8 mouse cellular contexts compared by ENCODE assay signal in genomic region chr11:101232010-101232839, GRCm38 (mm10). TPM values are rescaled to one million over a fixed set of nuclear protein-coding genes. Genes with fewer than 3 reads are reported as not detected.
DNase-seq lines count a peak whose midpoint lies in the region; ATAC-seq and TF ChIP-seq lines count a peak whose summit lies in the region.

No protein-coding gene starts in this region.

- H3K79me2 ChIP-seq in MEL (ENCODE audit: control insufficient read depth, insufficient read depth, low read length, poor library complexity): no peaks in the 10 kb centered on the region

- TF ChIP-seq RAD21 in MEL (IDR thresholded peaks at IDR 0.05; ENCODE audit: low read depth, low read length): no peak

- no peak overlapping the region for H3K9ac ChIP-seq in MEL (ENCODE audit: control insufficient read depth, low read depth, low read length, poor library complexity, severe bottlenecking)
- no peak overlapping the region for H3K9ac ChIP-seq in liver, embryonic 12.5 days
- no peak overlapping the region for H3K9ac ChIP-seq in neural tube, embryonic 14.5 days (replicated peaks; ENCODE audit: low read depth, low read length)

- no peak overlapping the region for H3K4me3 ChIP-seq in MEL (ENCODE audit: control insufficient read depth in 1 of 2, insufficient read depth in 1 of 2, low read depth in 2 of 2, low read length in 2 of 2)
- H3K4me3 ChIP-seq in liver, embryonic 12.5 days: no peak overlapping the region
- H3K4me3 ChIP-seq in neural tube, embryonic 14.5 days (ENCODE audit: low read depth, low read length): no peak overlapping the region

- peaks cover 0 to 4% of the 10 kb centered on the region in 2 experiments; a peak in 2 of 4 replicates for H3K27me3 ChIP-seq in MEL (ENCODE audit: control insufficient read depth in 1 of 2, insufficient read depth in 2 of 2, low read length in 2 of 2)
- H3K27me3 ChIP-seq in liver, embryonic 12.5 days (replicated peaks): peaks cover 87% of the 10 kb centered on the region
- H3K27me3 ChIP-seq in neural tube, embryonic 14.5 days (ENCODE audit: control insufficient read depth, insufficient read depth, low read length): no peaks in the 10 kb centered on the region; the same call in 1 of the 2 replicates

- H3K9me3 ChIP-seq in MEL (replicated peaks; ENCODE audit: insufficient read depth, low read length): no peaks in the 10 kb centered on the region
- H3K9me3 ChIP-seq in liver, embryonic 12.5 days (replicated peaks): no peaks in the 10 kb centered on the region
- no peaks in the 10 kb centered on the region for H3K9me3 ChIP-seq in neural tube, embryonic 14.5 days (ENCODE audit: control insufficient read depth, low read length)

- peak; percentile 85 for DNase-seq in MEL (ENCODE audit: low read depth, low spot score)
- DNase-seq in embryo, embryonic 11 days: peak; percentile 59
- DNase-seq in layer of hippocampus, postnatal 14 days (ENCODE audit: low spot score in 2 of 2): no peak
- no peak for DNase-seq in left cerebral cortex, adult 9 months (ENCODE audit: low spot score in 2 of 2)
- DNase-seq in urinary bladder, adult 18-20 months (ENCODE audit: low spot score in 2 of 2): no peak

- no peak for TF ChIP-seq POLR2A in MEL (IDR thresholded peaks at IDR 0.05; ENCODE audit: control insufficient read depth in 1 of 2, insufficient read depth in 1 of 2, low read depth in 1 of 2, low read length in 2 of 2, poor library complexity in 1 of 2)

- peak; percentile 49 to 71 for ATAC-seq in hematopoietic stem cell, adult 5-6 weeks (replicated peaks in 1 of 2; ENCODE audit: insufficient read depth in 1 of 2, low FRiP score in 2 of 2, low TSS enrichment in 1 of 2, low read depth in 1 of 2, poor library complexity in 2 of 2, severe bottlenecking in 2 of 2)
- peak; percentile 51 for ATAC-seq in liver, embryonic 12.5 days
- ATAC-seq in neural tube, embryonic 14.5 days (ENCODE audit: low read depth): no peak

- H3K4me1 ChIP-seq in MEL (ENCODE audit: control insufficient read depth in 1 of 2, insufficient read depth in 2 of 2, low read length in 2 of 2): peaks cover 3 to 24% of the 10 kb centered on the region in 2 experiments; a peak in 3 of 4 replicates
- H3K4me1 ChIP-seq in liver, embryonic 12.5 days: peaks cover 23% of the 10 kb centered on the region
- no peaks in the 10 kb centered on the region for H3K4me1 ChIP-seq in neural tube, embryonic 14.5 days (ENCODE audit: control insufficient read depth, insufficient read depth, low read length)

- H3K36me3 ChIP-seq in MEL (ENCODE audit: control insufficient read depth in 1 of 2, insufficient read depth in 2 of 2, low read length in 2 of 2): peaks cover 0 to 14% of the 10 kb centered on the region in 2 experiments; a peak in 2 of 4 replicates
- H3K36me3 ChIP-seq in liver, embryonic 12.5 days: no peaks in the 10 kb centered on the region
- H3K36me3 ChIP-seq in neural tube, embryonic 14.5 days (ENCODE audit: control insufficient read depth, insufficient read depth, low read length): no peaks in the 10 kb centered on the region

- 17% methylated on average over 6 of the region's 6 CpGs for WGBS in liver, embryonic 12.5 days (ENCODE audit: insufficient replicate concordance)
- WGBS in neural tube, embryonic 14.5 days: 60% methylated on average over 6 of the region's 6 CpGs

- TF ChIP-seq EP300 in MEL (IDR thresholded peaks at IDR 0.05; ENCODE audit: low read depth in 1 of 2, low read length in 2 of 2): peak; percentile 96

- no peak overlapping the region for H3K27ac ChIP-seq in MEL (ENCODE audit: control insufficient read depth, low read depth, low read length)
- peak overlapping the region; percentile 64; the same call in 1 of the 2 replicates for H3K27ac ChIP-seq in liver, embryonic 12.5 days
- peak overlapping the region; percentile 62; the same call in 1 of the 2 replicates for H3K27ac ChIP-seq in neural tube, embryonic 14.5 days (ENCODE audit: low read depth, low read length)

- TF ChIP-seq CTCF in MEL (IDR thresholded peaks at IDR 0.05 in 2 of 3, conservative IDR thresholded peaks at IDR 0.05 in 1 of 3; ENCODE audit: control insufficient read depth in 1 of 3, insufficient read depth in 1 of 3, low read depth in 2 of 3, low read length in 3 of 3, poor library complexity in 1 of 3, severe bottlenecking in 1 of 3): no peak

- H3K4me2 ChIP-seq in liver, embryonic 12.5 days: peak overlapping the region; percentile 47
- no peak overlapping the region for H3K4me2 ChIP-seq in neural tube, embryonic 14.5 days (ENCODE audit: low read depth, low read length)

TF ChIP-seq in MEL, 35 proteins besides CTCF, POLR2A, EP300 and RAD21 (continues in another document):
- no peak; the same call in 1 of the 2 replicates for TF ChIP-seq MYB (IDR thresholded peaks at IDR 0.05; ENCODE audit: low read depth, low read length)
- peak; percentile 1; the same call in 1 of the 2 replicates for TF ChIP-seq SMC3 (IDR thresholded peaks at IDR 0.05; ENCODE audit: low read depth, low read length)
- TF ChIP-seq ZKSCAN1 (IDR thresholded peaks at IDR 0.05; ENCODE audit: low read depth, low read length): no peak
- no peak for TF ChIP-seq MEF2A (IDR thresholded peaks at IDR 0.05; ENCODE audit: extremely low read depth, insufficient replicate concordance, low read depth, low read length, poor library complexity, severe bottlenecking)
- TF ChIP-seq ZMIZ1 (IDR thresholded peaks at IDR 0.05; ENCODE audit: low read depth, low read length): no peak
- TF ChIP-seq RCOR1 (IDR thresholded peaks at IDR 0.05; ENCODE audit: low read depth, low read length): peak; percentile 100
- no peak for TF ChIP-seq POLR2AphosphoS5 (IDR thresholded peaks at IDR 0.05; ENCODE audit: borderline replicate concordance, low read depth, low read length)
- no peak for TF ChIP-seq UBTF (IDR thresholded peaks at IDR 0.05; ENCODE audit: borderline replicate concordance, insufficient read depth, low read depth, low read length)
- TF ChIP-seq ZNF384 (IDR thresholded peaks at IDR 0.05; ENCODE audit: low read depth, low read length): no peak
- TF ChIP-seq JUND (IDR thresholded peaks at IDR 0.05; ENCODE audit: low read depth, low read length): no peak
- TF ChIP-seq TCF12 (IDR thresholded peaks at IDR 0.05; ENCODE audit: low read depth, low read length): peak; percentile 97
- no peak for TF ChIP-seq KAT2A (conservative IDR thresholded peaks at IDR 0.05; ENCODE audit: low read depth, low read length)
- TF ChIP-seq USF2 (IDR thresholded peaks at IDR 0.05; ENCODE audit: borderline replicate concordance in 1 of 2, insufficient read depth in 1 of 2, low read depth in 1 of 2, low read length in 2 of 2): no peak
- TF ChIP-seq TAL1 (IDR thresholded peaks at IDR 0.05; ENCODE audit: low read length): peak; percentile 96
- no peak for TF ChIP-seq CHD1 (IDR thresholded peaks at IDR 0.05; ENCODE audit: low read depth, low read length)
- 0 out of 2 replicates have a peak, but pooled peaks have one; percentile 15 for TF ChIP-seq ELF1 (IDR thresholded peaks at IDR 0.05; ENCODE audit: low read depth, low read length)
- peak; percentile 41; the same call in 1 of the 2 replicates for TF ChIP-seq CHD2 (IDR thresholded peaks at IDR 0.05; ENCODE audit: low read length)

RNA-seq across cellular contexts. Expression of gene Ezh1, which starts 6.0 kb away (rescaled TPM):
- 5.0 and 6.3 TPM in 2 replicates for total RNA-seq in MEL (2012; rRNA removed)
- polyA plus RNA-seq in MEL (2012; ENCODE audit: insufficient read depth in 1 of 2, insufficient read length in 2 of 2, low read depth in 1 of 2, low replicate concordance in 2 of 2, missing spikeins in 1 of 2): 1 to 10 TPM in 1 of 2 experiments, not detected in 1; 8.4 TPM
- 38.1 and 45.0 TPM in 2 replicates for total RNA-seq in hematopoietic stem cell, adult 5-6 weeks (2017)
- polyA plus RNA-seq in liver, embryonic 12.5 days (2016; fragmentation: Nextera tagmentation; extraction: Ambion mirVana): 9.8 and 10.3 TPM in 2 replicates
- polyA plus RNA-seq in neural tube, embryonic 14.5 days (2014; fragmentation: Nextera tagmentation; extraction: Ambion mirVana): 28.4 and 30.7 TPM in 2 replicates
- total RNA-seq in layer of hippocampus, postnatal 14 days (2021): 10 to 100 TPM; 38.2 to 40.0 TPM

RNA-seq across cellular contexts. Expression of gene Ramp2, which starts 13.6 kb away (rescaled TPM):
- total RNA-seq in MEL (2012; rRNA removed): 0.12 TPM in 1 of 2 replicates, not detected in the other
- not detected for polyA plus RNA-seq in MEL (2012; ENCODE audit: insufficient read depth in 1 of 2, insufficient read length in 2 of 2, low read depth in 1 of 2, low replicate concordance in 2 of 2, missing spikeins in 1 of 2)
- total RNA-seq in hematopoietic stem cell, adult 5-6 weeks (2017): 6.9 TPM in 1 of 2 replicates, not detected in the other
- polyA plus RNA-seq in liver, embryonic 12.5 days (2016; fragmentation: Nextera tagmentation; extraction: Ambion mirVana): 32.6 and 33.5 TPM in 2 replicates
- 63.1 and 103 TPM in 2 replicates for polyA plus RNA-seq in neural tube, embryonic 14.5 days (2014; fragmentation: Nextera tagmentation; extraction: Ambion mirVana)
- total RNA-seq in layer of hippocampus, postnatal 14 days (2021): 10 to 100 TPM; 74.0 to 75.7 TPM

RNA-seq across cellular contexts. Expression of gene Vps25, which starts 21.3 kb away (rescaled TPM):
- total RNA-seq in MEL (2012; rRNA removed): 68.4 and 75.5 TPM in 2 replicates
- 100 to 1,000 TPM in 1 of 2 experiments, not detected in 1; 107 TPM for polyA plus RNA-seq in MEL (2012; ENCODE audit: insufficient read depth in 1 of 2, insufficient read length in 2 of 2, low read depth in 1 of 2, low replicate concordance in 2 of 2, missing spikeins in 1 of 2)
- total RNA-seq in hematopoietic stem cell, adult 5-6 weeks (2017): 55.0 and 59.3 TPM in 2 replicates
- 106 TPM in 2 replicates for polyA plus RNA-seq in liver, embryonic 12.5 days (2016; fragmentation: Nextera tagmentation; extraction: Ambion mirVana)
- 121 and 134 TPM in 2 replicates for polyA plus RNA-seq in neural tube, embryonic 14.5 days (2014; fragmentation: Nextera tagmentation; extraction: Ambion mirVana)
- 10 to 100 TPM; 72.3 to 80.9 TPM for total RNA-seq in layer of hippocampus, postnatal 14 days (2021)

RNA-seq across cellular contexts. Expression of gene Wnk4, which starts 28.1 kb away (rescaled TPM):
- total RNA-seq in MEL (2012; rRNA removed): 0.72 and 0.92 TPM in 2 replicates
- 1 to 10 TPM in 1 of 2 experiments, not detected in 1; 3.4 TPM for polyA plus RNA-seq in MEL (2012; ENCODE audit: insufficient read depth in 1 of 2, insufficient read length in 2 of 2, low read depth in 1 of 2, low replicate concordance in 2 of 2, missing spikeins in 1 of 2)
- total RNA-seq in hematopoietic stem cell, adult 5-6 weeks (2017): 0.63 TPM in 1 of 2 replicates, not detected in the other
- polyA plus RNA-seq in liver, embryonic 12.5 days (2016; fragmentation: Nextera tagmentation; extraction: Ambion mirVana): 11.3 and 12.3 TPM in 2 replicates
- polyA plus RNA-seq in neural tube, embryonic 14.5 days (2014; fragmentation: Nextera tagmentation; extraction: Ambion mirVana): 4.2 and 5.9 TPM in 2 replicates
- total RNA-seq in layer of hippocampus, postnatal 14 days (2021): 1 to 10 TPM; 6.9 to 9.4 TPM

RNA-seq across cellular contexts. Expression of gene Cntd1, which starts 46.6 kb away (rescaled TPM):
- total RNA-seq in MEL (2012; rRNA removed): 2.4 TPM in 2 replicates
- under 1 TPM in 1 of 2 experiments, not detected in 1; 0.84 TPM for polyA plus RNA-seq in MEL (2012; ENCODE audit: insufficient read depth in 1 of 2, insufficient read length in 2 of 2, low read depth in 1 of 2, low replicate concordance in 2 of 2, missing spikeins in 1 of 2)
- 1.3 and 2.4 TPM in 2 replicates for total RNA-seq in hematopoietic stem cell, adult 5-6 weeks (2017)
- 0.74 and 1.3 TPM in 2 replicates for polyA plus RNA-seq in liver, embryonic 12.5 days (2016; fragmentation: Nextera tagmentation; extraction: Ambion mirVana)
- 0.75 and 0.86 TPM in 2 replicates for polyA plus RNA-seq in neural tube, embryonic 14.5 days (2014; fragmentation: Nextera tagmentation; extraction: Ambion mirVana)
- total RNA-seq in layer of hippocampus, postnatal 14 days (2021): under 1 TPM; 0.33 to 0.46 TPM

Comparison
In these comparisons a context has a peak if more than half of its experiments do, and no peak if none do; other contexts are left out.
1. DNase-seq: peak in MEL (single experiment) and embryo, embryonic 11 days (single experiment); none in layer of hippocampus, postnatal 14 days (0 of 2), left cerebral cortex, adult 9 months (0 of 2) and urinary bladder, adult 18-20 months (0 of 2).